Mouse (Mus musculus): Measurements from ENCODE around the gene 2210011C24Rik.
"Not testable (repeated sequence)": the region's sequence is repeated elsewhere in the genome, so short reads cannot be mapped to it uniquely, and the experiment has no call there.

Gene 2210011C24Rik

DNA sequence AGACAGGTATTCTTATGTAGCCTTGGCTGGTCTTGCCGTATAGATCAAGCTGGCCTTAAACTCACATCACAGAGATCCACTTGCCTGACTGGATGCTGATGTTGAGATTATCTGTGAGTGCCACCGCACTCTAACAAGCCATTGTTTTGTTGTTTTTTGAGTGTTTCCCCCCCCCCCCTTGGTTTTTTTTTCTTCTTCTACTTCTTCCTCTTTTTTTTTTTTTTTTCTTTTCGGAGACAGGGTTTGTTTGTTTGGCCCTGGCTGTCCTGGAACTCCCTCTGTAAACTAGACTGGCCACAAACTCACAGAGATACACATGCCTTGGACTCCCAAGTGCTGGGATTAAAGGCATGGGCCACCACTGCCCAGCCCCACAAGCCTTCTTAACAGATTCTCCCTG is 17.9 kb downstream of the 2210011C24Rik start:
- DNase-seq (ENCODE audit: low spot score) = no peak

DNA sequence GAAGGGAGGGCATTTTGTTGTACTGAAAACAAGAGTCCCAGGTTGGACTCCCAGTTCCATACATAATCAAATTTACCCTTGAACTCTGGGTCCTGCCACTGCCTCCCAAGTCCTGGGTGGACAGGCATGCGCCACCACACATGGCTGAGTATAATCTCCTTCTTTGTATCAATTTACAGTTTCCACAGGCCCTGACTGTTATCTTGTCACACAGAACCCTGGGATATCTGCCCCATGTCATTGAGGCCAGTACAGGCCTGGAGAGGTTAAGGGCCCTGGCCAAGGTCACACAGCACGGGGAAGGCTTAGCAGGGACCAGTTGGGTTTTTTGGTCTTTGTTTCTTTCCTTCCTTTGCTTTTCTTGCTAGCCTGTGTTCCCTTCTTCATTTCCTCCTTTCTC is 19.5 kb downstream of the 2210011C24Rik start:
- no peak for DNase-seq (ENCODE audit: low spot score)

DNA sequence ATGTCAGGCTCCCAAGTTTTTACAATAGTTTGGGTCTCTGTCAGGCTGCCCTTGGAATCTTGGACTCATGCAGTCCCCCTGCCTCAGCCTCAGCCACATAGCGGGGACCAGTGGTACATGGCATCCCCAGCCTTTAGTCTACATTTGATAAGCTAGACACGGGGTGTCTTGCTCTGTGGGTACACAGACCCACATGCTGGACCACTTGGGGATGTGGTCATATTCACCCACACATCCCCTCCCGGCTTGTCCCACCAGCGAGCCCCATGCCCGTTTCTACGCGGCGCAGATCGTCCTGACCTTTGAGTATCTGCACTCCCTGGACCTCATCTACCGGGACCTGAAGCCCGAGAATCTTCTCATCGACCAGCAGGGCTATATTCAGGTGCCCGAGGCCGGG is 21.8 kb downstream of the 2210011C24Rik start:
- no peak for DNase-seq (ENCODE audit: low spot score)

DNA sequence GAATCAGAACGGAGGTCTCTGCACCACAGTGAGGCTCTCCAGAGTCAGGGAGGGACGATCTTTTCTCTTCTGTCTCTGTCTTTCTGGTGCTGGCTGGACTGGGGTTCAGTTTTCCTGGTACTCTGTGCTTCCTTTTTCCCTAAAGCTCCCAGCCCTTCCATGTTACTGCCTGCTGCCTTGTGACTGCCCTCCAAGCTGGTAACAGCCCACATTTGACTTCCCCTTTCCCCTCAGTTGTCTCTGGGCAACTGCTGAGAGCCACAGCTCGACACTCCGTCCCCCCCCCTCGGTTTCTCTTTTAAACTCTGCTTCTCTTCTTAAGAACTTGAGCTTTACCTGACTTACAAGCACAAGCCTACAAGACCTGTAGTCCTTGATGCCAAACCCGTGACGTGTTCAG is 22.7 kb downstream of the 2210011C24Rik start:
- DNase-seq (ENCODE audit: low spot score) = no peak

DNA sequence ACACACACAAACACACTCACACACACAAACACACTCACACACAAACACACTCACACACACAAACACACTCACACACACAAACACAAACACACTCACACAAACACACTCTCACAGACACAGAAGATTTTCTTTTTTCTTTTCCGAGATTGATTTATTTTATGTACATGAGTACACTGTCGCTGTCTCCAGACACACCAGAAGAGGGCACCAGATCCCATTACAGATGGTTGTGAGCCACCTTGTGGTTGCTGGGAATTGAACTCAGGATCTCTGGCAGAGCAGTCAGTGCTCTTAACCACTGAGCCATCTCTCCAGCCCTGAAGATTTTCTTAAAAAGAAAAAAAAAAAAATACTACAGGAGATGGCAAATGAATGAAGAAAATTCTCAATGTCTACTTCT is 28.7 kb downstream of the 2210011C24Rik start:
- DNase-seq (ENCODE audit: low spot score) = not testable (repeated sequence)

DNA sequence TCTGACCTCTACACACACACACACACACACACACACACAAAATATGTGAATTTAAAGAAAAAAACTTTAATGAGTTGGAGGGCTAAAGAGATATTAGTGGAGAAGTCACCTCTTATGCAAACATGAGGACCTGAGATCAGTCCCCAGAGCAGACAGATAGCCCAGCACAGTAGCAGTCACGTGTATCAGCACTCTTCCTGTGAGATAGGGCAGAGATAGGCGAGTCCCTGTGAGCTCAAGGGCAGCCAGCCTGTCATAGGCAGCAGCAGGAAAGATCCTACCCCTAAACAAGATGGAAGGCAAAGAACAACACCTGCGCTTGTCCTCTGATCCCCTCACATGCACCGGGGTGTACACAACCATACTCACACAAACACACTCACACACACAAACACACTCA is 29.5 kb downstream of the 2210011C24Rik start:
- DNase-seq (ENCODE audit: low spot score) = no peak

DNA sequence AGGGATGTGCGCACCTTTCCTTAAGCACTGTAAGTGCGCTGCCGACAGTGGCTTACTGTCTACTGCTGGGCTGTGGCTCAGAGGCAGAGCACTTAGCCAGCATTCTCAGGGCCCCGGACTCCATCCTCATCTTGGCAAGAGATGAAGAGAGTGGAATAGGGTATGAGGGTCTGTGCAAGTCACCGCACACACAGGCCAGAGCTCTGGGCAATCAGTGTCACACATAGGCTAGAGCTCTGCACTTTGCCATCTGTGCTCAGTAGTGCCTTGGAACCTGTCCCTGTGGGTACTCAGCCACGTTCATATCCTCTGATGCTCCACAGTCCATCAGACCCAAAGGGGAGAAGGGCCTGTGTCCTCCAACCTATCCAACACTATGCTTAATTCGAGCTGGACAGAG is 30.4 kb downstream of the 2210011C24Rik start:
- no peak for DNase-seq (ENCODE audit: low spot score)

- DNase-seq (ENCODE audit: low spot score) = no peak
Observed at GRCm38 (mm10) chr8:83980845-83981244, 31.1 kb downstream of the 2210011C24Rik start.

- DNase-seq (ENCODE audit: low spot score) = no peak
Observed at GRCm38 (mm10) chr8:83980250-83980649, 31.7 kb downstream of the 2210011C24Rik start.

DNA sequence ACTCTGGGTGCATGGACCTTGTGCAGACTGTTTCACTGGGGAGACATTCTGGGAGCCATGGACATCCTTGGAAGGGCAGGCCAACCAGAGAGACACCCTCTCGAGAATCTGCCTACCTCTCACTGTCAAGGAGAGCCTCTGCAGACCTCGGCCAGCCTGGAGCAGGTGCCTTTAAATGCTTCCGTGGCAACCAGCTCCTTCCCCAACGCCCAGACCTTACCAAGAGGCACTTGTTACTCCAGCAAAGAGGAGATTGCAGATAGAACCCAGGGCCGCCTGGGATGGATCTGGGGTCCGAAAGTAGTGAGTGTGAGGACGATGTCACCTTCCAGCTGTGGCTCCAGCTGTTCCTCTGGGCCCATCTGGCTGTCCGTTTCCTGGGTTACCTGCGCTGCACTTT is 33.8 kb downstream of the 2210011C24Rik start:
- no peak for DNase-seq (ENCODE audit: low spot score)

DNA sequence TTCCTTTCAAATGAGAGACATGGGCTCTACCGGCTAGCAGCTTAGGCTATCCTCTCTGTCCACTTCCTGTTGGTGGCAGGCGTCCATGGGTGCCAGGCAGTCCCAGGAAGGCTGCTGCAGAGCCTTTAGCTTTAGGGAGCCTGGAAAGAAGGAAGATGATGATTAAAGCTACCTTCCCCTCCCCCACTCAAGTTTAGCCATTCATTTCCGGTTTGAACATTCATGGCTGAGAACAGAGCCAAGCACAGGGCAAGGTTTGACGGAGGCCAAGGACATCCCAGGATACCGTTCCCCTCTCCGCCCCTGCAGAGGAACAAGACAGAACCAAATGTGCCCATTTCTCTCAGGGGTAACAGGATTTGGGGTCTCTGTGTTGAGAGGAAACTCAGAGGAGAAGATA is 34.3 kb downstream of the 2210011C24Rik start:
- no peak for DNase-seq (ENCODE audit: low spot score)

GRCm38 (mm10) chr8:83976779-83977350 is 35.1 kb downstream of the 2210011C24Rik start:
- no peak for DNase-seq (ENCODE audit: low spot score)

DNA sequence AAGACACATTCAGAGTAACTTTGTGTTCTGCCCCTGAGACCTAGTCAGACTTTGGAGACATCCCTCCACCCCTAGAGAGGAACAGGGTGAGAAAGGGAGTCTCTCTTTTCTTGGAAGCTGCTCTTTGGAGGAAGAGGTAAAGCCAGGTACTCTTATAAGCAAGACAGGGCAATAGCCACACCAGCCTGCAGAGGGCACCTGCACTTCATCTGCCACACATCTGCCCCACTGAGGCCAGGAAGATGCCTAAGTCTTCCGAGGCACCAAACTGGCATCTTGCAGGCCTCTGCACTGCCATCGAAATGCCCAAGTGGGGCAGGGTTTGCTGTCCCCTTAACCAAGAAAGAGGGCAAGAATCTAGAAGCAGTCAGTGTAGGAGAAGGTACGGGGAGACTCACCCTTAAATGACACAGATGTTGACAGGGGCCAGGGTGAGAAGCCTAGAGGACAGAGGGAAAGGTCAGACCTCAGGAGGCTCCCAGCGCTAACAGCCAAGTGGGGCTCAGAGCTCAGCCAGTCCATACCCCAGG is 35.8 kb downstream of the 2210011C24Rik start:
- DNase-seq (ENCODE audit: low spot score) = no peak

GRCm38 (mm10) chr8:83974521-83974920 is 37.5 kb downstream of the 2210011C24Rik start:
- no peak for DNase-seq (ENCODE audit: low spot score)

- DNase-seq (ENCODE audit: low spot score) = no peak
Observed at GRCm38 (mm10) chr8:83973161-83974031, 38.6 kb downstream of the 2210011C24Rik start.

DNA sequence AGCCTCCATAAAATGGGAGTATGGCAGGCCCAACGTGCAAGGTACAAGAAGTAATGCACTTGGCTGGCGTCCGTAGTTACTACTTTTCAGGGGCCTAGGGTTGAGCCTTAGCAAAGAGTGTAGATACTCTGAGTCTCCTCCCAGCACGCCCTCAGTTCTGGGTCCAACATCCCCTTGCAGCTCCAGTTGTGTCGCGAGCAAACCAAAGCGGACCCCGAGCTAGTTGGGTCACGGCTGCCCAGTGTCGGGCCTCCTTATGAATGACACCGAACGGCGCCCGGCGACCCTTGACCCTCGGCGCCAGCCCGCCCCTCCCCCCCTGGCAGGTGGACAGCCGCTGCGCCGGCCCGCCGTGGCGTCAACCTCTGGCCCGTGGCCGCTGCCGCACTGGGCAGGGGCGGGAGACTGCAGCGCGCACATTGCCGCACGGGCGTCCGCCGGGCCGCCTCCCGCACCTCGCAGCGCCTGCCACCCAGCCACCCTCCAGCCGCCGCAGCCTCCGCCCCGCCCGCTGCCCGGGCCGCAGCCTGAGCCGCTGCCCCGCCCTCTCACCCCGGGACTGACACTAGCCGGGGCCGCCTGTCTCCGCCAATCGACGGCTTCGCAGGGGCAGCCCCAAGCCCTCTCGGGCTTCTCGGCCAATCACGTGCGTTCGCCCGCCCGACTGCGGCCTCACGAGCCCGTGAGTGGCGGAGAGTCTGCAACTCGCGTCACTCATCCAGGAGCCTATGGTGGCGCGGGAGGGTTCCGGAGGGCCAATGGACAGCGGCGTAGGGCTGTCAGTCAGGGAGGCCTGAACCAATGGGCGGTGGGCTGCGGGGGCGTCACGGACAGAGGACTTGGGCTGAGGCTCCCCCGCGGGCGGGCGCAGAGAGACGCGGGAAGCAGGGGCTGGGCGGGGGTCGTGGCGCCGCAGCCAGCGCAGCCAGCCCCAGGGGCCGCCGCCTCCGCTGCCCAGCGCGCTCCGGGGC is 39.5 kb downstream of the 2210011C24Rik start, which contains the start of gene Prkaca:
TSS of gene Prkaca (plus strand) at position 844 of the 971 bp plus-strand sequence.
- DNase-seq (ENCODE audit: low spot score) = peak; percentile 99

DNA sequence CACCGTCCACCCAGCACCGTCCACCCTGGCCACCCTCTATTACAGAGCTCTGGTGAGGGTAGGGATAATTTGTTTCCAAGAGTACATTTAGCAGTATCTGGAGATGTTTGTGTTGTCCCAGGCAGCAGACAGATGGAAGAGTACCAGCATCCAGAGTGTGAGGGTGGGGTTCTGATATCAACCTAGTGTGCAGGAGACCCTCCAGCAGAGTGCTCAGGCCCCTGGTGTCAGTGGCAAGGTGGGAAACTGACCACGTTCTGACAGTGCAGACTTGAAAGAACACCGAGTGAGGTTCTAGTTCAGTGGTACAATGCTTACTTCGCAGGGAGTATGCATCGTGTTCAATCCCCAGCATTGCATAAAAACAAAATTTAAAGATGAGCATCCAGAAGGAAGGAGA is 40.3 kb downstream of the 2210011C24Rik start:
- DNase-seq (ENCODE audit: low spot score) = no peak

GRCm38 (mm10) chr8:83971121-83971520 is 40.9 kb downstream of the 2210011C24Rik start:
- DNase-seq (ENCODE audit: low spot score) = no peak

DNA sequence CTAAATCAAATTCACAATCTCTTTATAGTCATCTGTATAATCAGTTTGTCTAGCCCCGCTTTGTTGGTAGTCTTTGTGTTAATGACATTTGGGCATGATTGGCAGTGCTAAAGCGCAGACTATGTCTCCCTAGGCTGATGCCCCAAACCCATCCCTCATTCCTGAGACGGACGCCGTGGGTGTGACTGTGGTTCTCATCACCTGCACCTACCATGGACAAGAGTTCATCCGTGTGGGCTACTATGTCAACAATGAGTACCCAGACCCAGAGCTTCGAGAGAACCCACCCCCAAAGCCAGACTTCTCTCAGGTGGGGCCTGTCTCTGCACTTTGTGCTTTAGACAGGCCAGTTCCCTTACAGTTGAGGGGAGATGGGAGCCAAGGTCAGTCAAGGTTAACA is 44.3 kb downstream of the 2210011C24Rik start:
- DNase-seq (ENCODE audit: low spot score) = no peak

GRCm38 (mm10) chr8:83964015-83964765 is 47.8 kb downstream of the 2210011C24Rik start:
- DNase-seq (ENCODE audit: low spot score) = no peak

All from left cerebral cortex, adult 11 months (tissue).